Mouse (Mus musculus): ENCODE measurements around the gene Ung. TPM values are rescaled to one million over a fixed set of nuclear protein-coding genes. Genes with fewer than 3 reads are reported as not detected.

Gene Ung
- polyA plus RNA-seq, 1 experiment = 9.4 TPM

- TF ChIP-seq CTCF (IDR thresholded peaks at IDR 0.05; ENCODE audit: control insufficient read depth, insufficient read depth, insufficient replicate concordance, low read depth, low read length) = no peak
- no peak for TF ChIP-seq POLR2A (IDR thresholded peaks at IDR 0.05; ENCODE audit: control insufficient read depth, low read depth, low read length)
- H3K36me3 ChIP-seq (ENCODE audit: control insufficient read depth, insufficient read depth, low read length) = no peaks in the 10 kb centered on the region
- H3K4me1 ChIP-seq (ENCODE audit: control insufficient read depth, insufficient read depth, low read length) = peaks cover 2% of the 10 kb centered on the region; the same call in 1 of the 2 replicates
- H3K27me3 ChIP-seq (ENCODE audit: control insufficient read depth, insufficient read depth, low read length) = no peaks in the 10 kb centered on the region
- no peak overlapping the region for H3K27ac ChIP-seq (ENCODE audit: control insufficient read depth, insufficient read depth, low read depth, low read length)
- H3K4me3 ChIP-seq (ENCODE audit: control insufficient read depth, low read depth, low read length) = no peak overlapping the region
Measured at GRCm38 (mm10) chr5:114157236-114157635, 27.1 kb downstream of the Ung start.

GRCm38 (mm10) chr5:114161424-114161823 is 31.2 kb downstream of the Ung start:
- no peak for TF ChIP-seq CTCF (IDR thresholded peaks at IDR 0.05; ENCODE audit: control insufficient read depth, insufficient read depth, insufficient replicate concordance, low read depth, low read length)
- no peaks in the 10 kb centered on the region for H3K27me3 ChIP-seq (ENCODE audit: control insufficient read depth, insufficient read depth, low read length)
- H3K36me3 ChIP-seq (ENCODE audit: control insufficient read depth, insufficient read depth, low read length) = no peaks in the 10 kb centered on the region
- H3K4me1 ChIP-seq (ENCODE audit: control insufficient read depth, insufficient read depth, low read length) = no peaks in the 10 kb centered on the region
- H3K4me3 ChIP-seq (ENCODE audit: control insufficient read depth, low read depth, low read length) = no peak overlapping the region
- no peak overlapping the region for H3K27ac ChIP-seq (ENCODE audit: control insufficient read depth, insufficient read depth, low read depth, low read length)

- Histone ChIP-seq H3K27ac (ENCODE audit: control insufficient read depth, insufficient read depth, low read depth, low read length) (no peak overlapping the region), H3K4me3 (ENCODE audit: control insufficient read depth, low read depth, low read length) (no peak overlapping the region), H3K4me1 (ENCODE audit: control insufficient read depth, insufficient read depth, low read length) (no peaks in the 10 kb centered on the region), H3K27me3 (ENCODE audit: control insufficient read depth, insufficient read depth, low read length) (no peaks in the 10 kb centered on the region), H3K36me3 (ENCODE audit: control insufficient read depth, insufficient read depth, low read length) (no peaks in the 10 kb centered on the region)
- TF ChIP-seq POLR2A (IDR thresholded peaks at IDR 0.05; ENCODE audit: control insufficient read depth, low read depth, low read length) (no peak), CTCF (IDR thresholded peaks at IDR 0.05; ENCODE audit: control insufficient read depth, insufficient read depth, insufficient replicate concordance, low read depth, low read length) (no peak)
Measured at GRCm38 (mm10) chr5:114162106-114162815, 32.1 kb downstream of the Ung start.

- Histone ChIP-seq H3K27ac (ENCODE audit: control insufficient read depth, insufficient read depth, low read depth, low read length) (no peak overlapping the region), H3K4me3 (ENCODE audit: control insufficient read depth, low read depth, low read length) (no peak overlapping the region), H3K36me3 (ENCODE audit: control insufficient read depth, insufficient read depth, low read length) (no peaks in the 10 kb centered on the region), H3K4me1 (ENCODE audit: control insufficient read depth, insufficient read depth, low read length) (no peaks in the 10 kb centered on the region), H3K27me3 (ENCODE audit: control insufficient read depth, insufficient read depth, low read length) (no peaks in the 10 kb centered on the region)
- TF ChIP-seq CTCF (IDR thresholded peaks at IDR 0.05; ENCODE audit: control insufficient read depth, insufficient read depth, insufficient replicate concordance, low read depth, low read length) (no peak), POLR2A (IDR thresholded peaks at IDR 0.05; ENCODE audit: control insufficient read depth, low read depth, low read length) (no peak)
Measured at GRCm38 (mm10) chr5:114163117-114163696, 33.0 kb downstream of the Ung start.

DNA sequence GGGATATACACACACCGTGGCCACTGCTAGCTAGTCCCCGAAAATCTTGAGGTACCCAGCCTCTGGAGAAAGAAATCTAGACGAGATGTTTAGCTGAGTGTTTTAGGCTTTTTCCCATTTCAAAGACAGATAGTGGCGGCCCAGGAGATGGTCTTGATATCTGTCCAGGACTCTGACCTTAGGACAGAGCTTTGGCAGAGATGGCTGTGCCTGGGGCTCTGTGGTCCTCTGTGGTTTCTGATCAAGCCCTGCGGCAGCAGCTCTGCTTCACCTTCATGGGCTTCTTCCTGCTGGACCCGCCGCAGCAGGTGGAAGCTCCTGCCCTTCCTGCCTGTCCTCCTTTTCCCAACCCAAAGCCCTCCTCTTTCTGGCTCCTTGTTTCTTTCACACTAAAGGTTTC is 40.2 kb downstream of the Ung start:
- TF ChIP-seq CTCF (IDR thresholded peaks at IDR 0.05; ENCODE audit: control insufficient read depth, insufficient read depth, insufficient replicate concordance, low read depth, low read length) (no peak), POLR2A (IDR thresholded peaks at IDR 0.05; ENCODE audit: control insufficient read depth, low read depth, low read length) (no peak)
- H3K27ac ChIP-seq (ENCODE audit: control insufficient read depth, insufficient read depth, low read depth, low read length) = no peak overlapping the region
- no peaks in the 10 kb centered on the region for H3K27me3 ChIP-seq (ENCODE audit: control insufficient read depth, insufficient read depth, low read length)
- no peak overlapping the region for H3K4me3 ChIP-seq (ENCODE audit: control insufficient read depth, low read depth, low read length)
- H3K4me1 ChIP-seq (ENCODE audit: control insufficient read depth, insufficient read depth, low read length) = peaks cover 6% of the 10 kb centered on the region
- no peaks in the 10 kb centered on the region for H3K36me3 ChIP-seq (ENCODE audit: control insufficient read depth, insufficient read depth, low read length)

GRCm38 (mm10) chr5:114172936-114173335 is 42.8 kb downstream of the Ung start:
- H3K4me3 ChIP-seq (ENCODE audit: control insufficient read depth, low read depth, low read length) = no peak overlapping the region
- peaks cover 10% of the 10 kb centered on the region for H3K4me1 ChIP-seq (ENCODE audit: control insufficient read depth, insufficient read depth, low read length)
- H3K27me3 ChIP-seq (ENCODE audit: control insufficient read depth, insufficient read depth, low read length) = no peaks in the 10 kb centered on the region
- no peak for TF ChIP-seq CTCF (IDR thresholded peaks at IDR 0.05; ENCODE audit: control insufficient read depth, insufficient read depth, insufficient replicate concordance, low read depth, low read length)
- no peak for TF ChIP-seq POLR2A (IDR thresholded peaks at IDR 0.05; ENCODE audit: control insufficient read depth, low read depth, low read length)
- no peaks in the 10 kb centered on the region for H3K36me3 ChIP-seq (ENCODE audit: control insufficient read depth, insufficient read depth, low read length)
- H3K27ac ChIP-seq (ENCODE audit: control insufficient read depth, insufficient read depth, low read depth, low read length) = no peak overlapping the region

- Histone ChIP-seq H3K27me3 (ENCODE audit: control insufficient read depth, insufficient read depth, low read length) (no peaks in the 10 kb centered on the region), H3K4me3 (ENCODE audit: control insufficient read depth, low read depth, low read length) (no peak overlapping the region), H3K27ac (ENCODE audit: control insufficient read depth, insufficient read depth, low read depth, low read length) (no peak overlapping the region), H3K36me3 (ENCODE audit: control insufficient read depth, insufficient read depth, low read length) (no peaks in the 10 kb centered on the region), H3K4me1 (ENCODE audit: control insufficient read depth, insufficient read depth, low read length) (peaks cover 10% of the 10 kb centered on the region)
- TF ChIP-seq CTCF (IDR thresholded peaks at IDR 0.05; ENCODE audit: control insufficient read depth, insufficient read depth, insufficient replicate concordance, low read depth, low read length) (no peak), POLR2A (IDR thresholded peaks at IDR 0.05; ENCODE audit: control insufficient read depth, low read depth, low read length) (no peak)
Measured at GRCm38 (mm10) chr5:114173458-114173857, 43.3 kb downstream of the Ung start.
